Mouse (Mus musculus) lung, embryonic 14.5 days (tissue): Measurements from ENCODE around the gene Celf5. TPM values are rescaled to one million over a fixed set of nuclear protein-coding genes. Genes with fewer than 3 reads are reported as not detected.

ENCODE experiments used
- ATAC-seq: fragments of 200-750 bp; cut with Nextera tagmentation; 2 replicates; pipeline ENCODE4 v1.8.0; 2017; ENCODE audit warnings: mild to moderate bottlenecking, moderate TSS enrichment, moderate library complexity; ENCODE audit not compliant: insufficient read depth
- DNase-seq: peaks from one replicate; pipeline ENCODE4 v3.0.0-alpha.2; 2015
- H3K27ac ChIP-seq: fragments of 300-500 bp; sonication (generic); 2 replicates; pipeline ENCODE4 v1.5.1; 2014; ENCODE audit warnings: low read depth, mild to moderate bottlenecking, moderate library complexity
- H3K27me3 ChIP-seq: fragments of 300-500 bp; sonication (generic); 2 replicates; pipeline ENCODE4 v1.6.1; 2014; ENCODE audit warnings: low read length, control low read depth; ENCODE audit not compliant: insufficient read depth
- H3K36me3 ChIP-seq: fragments of 300-500 bp; sonication (generic); 2 replicates; pipeline ENCODE4 v1.6.1; 2014; ENCODE audit warnings: control low read depth; ENCODE audit not compliant: insufficient read depth
- H3K4me1 ChIP-seq: fragments of 300-500 bp; sonication (generic); 2 replicates; pipeline ENCODE4 v1.6.1; 2014; ENCODE audit warnings: antibody characterized with exemption, control low read depth; ENCODE audit not compliant: insufficient read depth
- H3K4me2 ChIP-seq: fragments of 300-500 bp; sonication (generic); 2 replicates; pipeline ENCODE4 v1.6.1; 2014; ENCODE audit warnings: mild to moderate bottlenecking
- H3K4me3 ChIP-seq: fragments of 300-500 bp; sonication (generic); 2 replicates; pipeline ENCODE4 v1.5.1; 2014; ENCODE audit warnings: low read depth, low read length
- H3K9ac ChIP-seq: fragments of 300-500 bp; sonication (generic); 2 replicates; pipeline ENCODE4 v1.6.1; 2014
- H3K9me3 ChIP-seq: fragments of 300-500 bp; sonication (generic); 2 replicates; pipeline ENCODE4 v1.6.1; 2016; ENCODE audit warnings: low read depth, low read length, control low read depth
- CTCF ChIP-seq: IDR thresholded peaks from 2 replicates; pipeline ENCODE4 v1.5.1; 2016; ENCODE audit warnings: antibody characterized with exemption, low read depth
- WGBS: fragments of 180-500 bp; shearing (Covaris S2); extraction: QIAGEN DNeasy Blood & Tissue Kit; methylation state at CpG from one replicate; pipeline ENCODE4 v1.1.7; 2014; 5-methylcytosine and 5-hydroxymethylcytosine counted together
- polyA plus RNA-seq: library from polyadenylated mRNA; unstranded; fragments of >200 nt; fragmentation: Nextera tagmentation; extraction: Ambion mirVana; gene quantifications from 2 replicates; pipeline ENCODE4 v1.2.1, GENCODE M21; 2014

Celf5 gene
- polyA plus RNA-seq, 1 experiment from 2014 or later, result 0.09 TPM

GRCm38 (mm10) chr10:81485060-81485449, 2.5 kb upstream of the Celf5 start:
- TF ChIP-seq CTCF, result peak; percentile 18; the same call in 1 of the 2 replicates
- no peak overlapping the region for H3K27ac ChIP-seq
- H3K4me2 ChIP-seq, result no peak overlapping the region
- H3K36me3 ChIP-seq, result peaks cover 35% of the 10 kb centered on the region
- H3K9me3 ChIP-seq, result no peaks in the 10 kb centered on the region
- H3K27me3 ChIP-seq, result peaks cover 21% of the 10 kb centered on the region
- ATAC-seq (no peak), DNase-seq (no peak)
- no peaks in the 10 kb centered on the region for H3K4me1 ChIP-seq
- H3K9ac ChIP-seq, result no peak overlapping the region
- no peak overlapping the region for H3K4me3 ChIP-seq
- 29% methylated on average over 2 of the region's 2 CpGs for WGBS

- DNase-seq (no peak), ATAC-seq (no peak)
- Histone ChIP-seq H3K4me1 (no peaks in the 10 kb centered on the region), H3K4me3 (no peak overlapping the region), H3K36me3 (peaks cover 30% of the 10 kb centered on the region), H3K9ac (no peak overlapping the region), H3K27ac (no peak overlapping the region), H3K9me3 (no peaks in the 10 kb centered on the region), H3K4me2 (no peak overlapping the region), H3K27me3 (peaks cover 21% of the 10 kb centered on the region)
- TF ChIP-seq CTCF, result no peak
- 52% methylated on average over 6 of the region's 6 CpGs for WGBS
Observed at GRCm38 (mm10) chr10:81484441-81485059, 2.0 kb upstream of the Celf5 start.

GRCm38 (mm10) chr10:81483983-81484382, 1.5 kb upstream of the Celf5 start:
- TF ChIP-seq CTCF, result peak; percentile 69
- Histone ChIP-seq H3K9me3 (no peaks in the 10 kb centered on the region), H3K36me3 (peaks cover 25% of the 10 kb centered on the region)

GRCm38 (mm10) chr10:81481605-81482532, 640 bp downstream of the Celf5 start:
- Histone ChIP-seq H3K27ac (no peak overlapping the region), H3K9me3 (no peaks in the 10 kb centered on the region), H3K4me1 (no peaks in the 10 kb centered on the region), H3K4me3 (peak overlapping the region; percentile 39), H3K4me2 (peak overlapping the region; percentile 76), H3K9ac (peak overlapping the region; percentile 41; the same call in 1 of the 2 replicates), H3K27me3 (peaks cover 21% of the 10 kb centered on the region), H3K36me3 (peaks cover 4% of the 10 kb centered on the region)
- 4% methylated on average over 35 of the region's 35 CpGs for WGBS
- DNase-seq (no peak), ATAC-seq (0 out of 2 replicates have a peak, but pooled peaks have one; percentile 2)
- TF ChIP-seq CTCF, result no peak

More at GRCm38 (mm10) chr10:81483983-81484382, 1.5 kb upstream of the Celf5 start:
- WGBS, result 16% methylated on average over 9 of the region's 9 CpGs
- peak; percentile 55 for DNase-seq
- H3K4me1 ChIP-seq, result no peaks in the 10 kb centered on the region
- H3K4me2 ChIP-seq, result no peak overlapping the region
- H3K27me3 ChIP-seq, result peaks cover 21% of the 10 kb centered on the region
- no peak overlapping the region for H3K9ac ChIP-seq
- H3K4me3 ChIP-seq, result no peak overlapping the region
- no peak for ATAC-seq
- no peak overlapping the region for H3K27ac ChIP-seq

- Histone ChIP-seq H3K27ac (no peak overlapping the region), H3K9ac (no peak overlapping the region), H3K4me3 (no peak overlapping the region), H3K27me3 (peaks cover 30% of the 10 kb centered on the region), H3K4me1 (no peaks in the 10 kb centered on the region), H3K36me3 (no peaks in the 10 kb centered on the region), H3K9me3 (no peaks in the 10 kb centered on the region), H3K4me2 (no peak overlapping the region)
- TF ChIP-seq CTCF, result no peak
- no peak for ATAC-seq
- no peak for DNase-seq
- 75% methylated on average over 10 of the region's 10 CpGs for WGBS
Observed at GRCm38 (mm10) chr10:81474461-81474860, 8.0 kb downstream of the Celf5 start.

- Histone ChIP-seq H3K4me1 (no peaks in the 10 kb centered on the region), H3K27me3 (peaks cover 30% of the 10 kb centered on the region), H3K36me3 (no peaks in the 10 kb centered on the region), H3K4me3 (no peak overlapping the region), H3K9me3 (no peaks in the 10 kb centered on the region), H3K4me2 (no peak overlapping the region), H3K9ac (no peak overlapping the region), H3K27ac (no peak overlapping the region)
- WGBS, result 2% methylated on average over 22 of the region's 22 CpGs
- TF ChIP-seq CTCF, result no peak
- no peak for DNase-seq
- ATAC-seq, result no peak
Observed at GRCm38 (mm10) chr10:81473003-81473451, 9.5 kb downstream of the Celf5 start.
